Mouse (Mus musculus): ENCODE data around the gene Oca2. TPM values are rescaled to one million over a fixed set of nuclear protein-coding genes. Genes with fewer than 3 reads are reported as not detected.

The Oca2 gene
- polyA plus RNA-seq (2014; fragmentation: Nextera tagmentation; extraction: Ambion mirVana), result 0.37 and 0.39 TPM in 2 replicates

GRCm38 (mm10) chr7:56239543-56239942 is at the start of gene Oca2:
Oca2 (plus strand) TSS chr7:56239760.
- Histone ChIP-seq H3K4me3 (ENCODE audit: low read depth, low read length) (no peak within 1 kb of the TSS), H3K9ac (replicated peaks; ENCODE audit: low read depth, low read length) (no peak within 1 kb of the TSS), H3K4me1 (ENCODE audit: control insufficient read depth, insufficient read depth, low read length) (no peaks in the 10 kb centered on the region), H3K9me3 (ENCODE audit: control insufficient read depth, low read length) (no peaks in the 10 kb centered on the region), H3K4me2 (ENCODE audit: low read depth, low read length) (no peak within 1 kb of the TSS), H3K27ac (ENCODE audit: low read depth, low read length) (no peak within 1 kb of the TSS), H3K27me3 (ENCODE audit: control insufficient read depth, insufficient read depth, low read length) (no peaks in the 10 kb centered on the region), H3K36me3 (ENCODE audit: control insufficient read depth, insufficient read depth, low read length) (no peaks in the 10 kb centered on the region)
- WGBS, result 41% methylated on average over 3 of the region's 3 CpGs
- ATAC-seq (ENCODE audit: low read depth), result no peak

GRCm38 (mm10) chr7:56191041-56191440 is 48.5 kb upstream of the Oca2 start:
- 92% methylated on average over 6 of the region's 6 CpGs for WGBS
- no peak overlapping the region for H3K27ac ChIP-seq (ENCODE audit: low read depth, low read length)
- H3K9me3 ChIP-seq (ENCODE audit: control insufficient read depth, low read length), result no peaks in the 10 kb centered on the region
- no peak overlapping the region for H3K4me3 ChIP-seq (ENCODE audit: low read depth, low read length)
- no peak overlapping the region for H3K9ac ChIP-seq (replicated peaks; ENCODE audit: low read depth, low read length)
- no peaks in the 10 kb centered on the region for H3K4me1 ChIP-seq (ENCODE audit: control insufficient read depth, insufficient read depth, low read length)
- H3K36me3 ChIP-seq (ENCODE audit: control insufficient read depth, insufficient read depth, low read length), result peaks cover 47% of the 10 kb centered on the region
- ATAC-seq (ENCODE audit: low read depth), result no peak
- H3K4me2 ChIP-seq (ENCODE audit: low read depth, low read length), result no peak overlapping the region
- H3K27me3 ChIP-seq (ENCODE audit: control insufficient read depth, insufficient read depth, low read length), result no peaks in the 10 kb centered on the region

GRCm38 (mm10) chr7:56191661-56192060 is 47.9 kb upstream of the Oca2 start:
- Histone ChIP-seq H3K4me1 (ENCODE audit: control insufficient read depth, insufficient read depth, low read length) (no peaks in the 10 kb centered on the region), H3K36me3 (ENCODE audit: control insufficient read depth, insufficient read depth, low read length) (peaks cover 53% of the 10 kb centered on the region), H3K4me3 (ENCODE audit: low read depth, low read length) (no peak overlapping the region), H3K4me2 (ENCODE audit: low read depth, low read length) (no peak overlapping the region), H3K9ac (replicated peaks; ENCODE audit: low read depth, low read length) (no peak overlapping the region), H3K27ac (ENCODE audit: low read depth, low read length) (no peak overlapping the region), H3K27me3 (ENCODE audit: control insufficient read depth, insufficient read depth, low read length) (no peaks in the 10 kb centered on the region), H3K9me3 (ENCODE audit: control insufficient read depth, low read length) (no peaks in the 10 kb centered on the region)
- ATAC-seq (ENCODE audit: low read depth), result no peak
- 72% methylated on average over 4 of the region's 4 CpGs for WGBS

- H3K27me3 ChIP-seq (ENCODE audit: control insufficient read depth, insufficient read depth, low read length), result no peaks in the 10 kb centered on the region
- H3K4me1 ChIP-seq (ENCODE audit: control insufficient read depth, insufficient read depth, low read length), result no peaks in the 10 kb centered on the region
- H3K4me2 ChIP-seq (ENCODE audit: low read depth, low read length), result no peak overlapping the region
- H3K4me3 ChIP-seq (ENCODE audit: low read depth, low read length), result no peak overlapping the region
- WGBS, result 97% methylated on average over 10 of the region's 10 CpGs
- H3K27ac ChIP-seq (ENCODE audit: low read depth, low read length), result no peak overlapping the region
- no peaks in the 10 kb centered on the region for H3K9me3 ChIP-seq (ENCODE audit: control insufficient read depth, low read length)
- ATAC-seq (ENCODE audit: low read depth), result no peak
- H3K9ac ChIP-seq (replicated peaks; ENCODE audit: low read depth, low read length), result no peak overlapping the region
- peaks cover 76% of the 10 kb centered on the region for H3K36me3 ChIP-seq (ENCODE audit: control insufficient read depth, insufficient read depth, low read length)
Observed at GRCm38 (mm10) chr7:56201483-56202218, 37.9 kb upstream of the Oca2 start.

DNA sequence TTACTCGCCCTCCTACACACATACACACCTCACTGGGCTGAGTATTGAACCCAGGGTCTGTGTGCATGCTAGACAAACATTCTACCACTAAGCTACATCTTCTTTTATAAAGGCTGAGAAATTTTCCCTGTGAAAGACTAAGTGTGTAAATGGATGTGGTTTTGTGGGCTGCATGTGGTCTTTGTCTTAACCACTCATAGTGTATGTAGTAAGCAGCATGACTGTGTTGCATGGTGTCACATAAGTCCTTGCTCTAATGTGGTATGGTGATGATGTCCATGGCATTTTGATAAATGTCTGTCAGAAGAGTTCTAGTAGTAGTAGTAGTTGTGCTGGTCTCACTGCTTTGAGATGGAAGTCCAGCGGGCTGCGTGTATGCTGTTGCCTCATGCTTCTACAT is 36.7 kb upstream of the Oca2 start:
- ATAC-seq (ENCODE audit: low read depth), result no peak
- no peaks in the 10 kb centered on the region for H3K9me3 ChIP-seq (ENCODE audit: control insufficient read depth, low read length)
- 94% methylated on average over 3 of the region's 3 CpGs for WGBS

GRCm38 (mm10) chr7:56203286-56203685 is 36.3 kb upstream of the Oca2 start:
- no peak overlapping the region for H3K9ac ChIP-seq (replicated peaks; ENCODE audit: low read depth, low read length)
- no peak overlapping the region for H3K27ac ChIP-seq (ENCODE audit: low read depth, low read length)
- H3K4me2 ChIP-seq (ENCODE audit: low read depth, low read length), result no peak overlapping the region
- H3K36me3 ChIP-seq (ENCODE audit: control insufficient read depth, insufficient read depth, low read length), result peaks cover 69% of the 10 kb centered on the region
- no peak for ATAC-seq (ENCODE audit: low read depth)
- WGBS, result 94% methylated on average over 2 of the region's 2 CpGs
- no peaks in the 10 kb centered on the region for H3K27me3 ChIP-seq (ENCODE audit: control insufficient read depth, insufficient read depth, low read length)
- no peak overlapping the region for H3K4me3 ChIP-seq (ENCODE audit: low read depth, low read length)
- H3K4me1 ChIP-seq (ENCODE audit: control insufficient read depth, insufficient read depth, low read length), result no peaks in the 10 kb centered on the region
- H3K9me3 ChIP-seq (ENCODE audit: control insufficient read depth, low read length), result no peaks in the 10 kb centered on the region

More for the DNA sequence above, 36.7 kb upstream of the Oca2 start:
- H3K27me3 ChIP-seq (ENCODE audit: control insufficient read depth, insufficient read depth, low read length), result no peaks in the 10 kb centered on the region
- no peak overlapping the region for H3K4me3 ChIP-seq (ENCODE audit: low read depth, low read length)
- H3K27ac ChIP-seq (ENCODE audit: low read depth, low read length), result no peak overlapping the region
- no peak overlapping the region for H3K4me2 ChIP-seq (ENCODE audit: low read depth, low read length)
- H3K9ac ChIP-seq (replicated peaks; ENCODE audit: low read depth, low read length), result no peak overlapping the region
- H3K36me3 ChIP-seq (ENCODE audit: control insufficient read depth, insufficient read depth, low read length), result peaks cover 71% of the 10 kb centered on the region
- H3K4me1 ChIP-seq (ENCODE audit: control insufficient read depth, insufficient read depth, low read length), result no peaks in the 10 kb centered on the region

DNA sequence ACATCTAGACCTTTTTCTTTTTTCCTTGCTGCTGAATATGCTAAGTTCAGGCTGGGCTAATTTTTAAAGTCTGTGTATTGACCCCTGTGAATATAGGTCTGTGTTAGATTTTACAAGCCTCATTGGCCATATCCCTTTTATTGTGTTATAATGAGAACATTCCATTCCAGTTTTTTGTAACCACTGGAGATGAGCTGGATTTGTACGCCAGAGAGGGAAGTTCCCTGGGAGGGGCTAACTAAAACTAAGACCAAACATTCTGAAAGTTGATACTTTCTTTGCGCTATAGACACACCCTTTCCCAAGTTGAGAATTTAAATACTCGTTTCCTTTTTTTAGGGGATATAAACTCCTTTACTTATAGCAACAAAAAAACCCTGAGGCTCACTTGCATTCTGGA is 34.7 kb upstream of the Oca2 start:
- WGBS, result 56% methylated on average over 3 of the region's 3 CpGs
- Histone ChIP-seq H3K36me3 (ENCODE audit: control insufficient read depth, insufficient read depth, low read length) (peaks cover 67% of the 10 kb centered on the region), H3K27me3 (ENCODE audit: control insufficient read depth, insufficient read depth, low read length) (no peaks in the 10 kb centered on the region), H3K9ac (replicated peaks; ENCODE audit: low read depth, low read length) (no peak overlapping the region), H3K4me2 (ENCODE audit: low read depth, low read length) (no peak overlapping the region), H3K4me3 (ENCODE audit: low read depth, low read length) (no peak overlapping the region), H3K27ac (ENCODE audit: low read depth, low read length) (no peak overlapping the region), H3K4me1 (ENCODE audit: control insufficient read depth, insufficient read depth, low read length) (no peaks in the 10 kb centered on the region), H3K9me3 (ENCODE audit: control insufficient read depth, low read length) (no peaks in the 10 kb centered on the region)
- ATAC-seq (ENCODE audit: low read depth), result no peak

DNA sequence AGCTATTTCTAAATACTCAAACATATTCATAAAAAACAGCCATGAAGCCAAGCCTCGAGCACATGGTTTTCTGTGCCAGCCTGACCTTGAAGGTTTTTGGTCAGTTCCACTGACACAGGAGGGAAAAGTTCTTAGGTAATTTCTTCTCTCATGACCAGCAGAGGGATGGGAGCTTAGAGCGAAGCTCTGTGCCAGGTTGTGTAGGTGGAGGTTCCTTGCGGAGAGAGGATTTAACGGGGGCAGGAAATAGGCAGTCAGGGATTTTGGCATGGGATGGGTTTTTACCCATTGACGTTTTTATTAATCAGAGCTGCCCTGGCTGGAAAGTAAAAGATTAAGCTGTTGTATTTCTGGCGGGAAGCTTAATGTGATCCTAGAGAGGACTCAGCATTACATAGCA is 18.7 kb upstream of the Oca2 start:
- no peak for ATAC-seq (ENCODE audit: low read depth)
- no peaks in the 10 kb centered on the region for H3K4me1 ChIP-seq (ENCODE audit: control insufficient read depth, insufficient read depth, low read length)
- H3K4me3 ChIP-seq (ENCODE audit: low read depth, low read length), result no peak overlapping the region
- H3K4me2 ChIP-seq (ENCODE audit: low read depth, low read length), result no peak overlapping the region
- H3K27me3 ChIP-seq (ENCODE audit: control insufficient read depth, insufficient read depth, low read length), result no peaks in the 10 kb centered on the region
- no peak overlapping the region for H3K9ac ChIP-seq (replicated peaks; ENCODE audit: low read depth, low read length)
- peaks cover 79% of the 10 kb centered on the region for H3K36me3 ChIP-seq (ENCODE audit: control insufficient read depth, insufficient read depth, low read length)
- H3K27ac ChIP-seq (ENCODE audit: low read depth, low read length), result no peak overlapping the region
- WGBS, result 93% methylated on average over 6 of the region's 6 CpGs
- no peaks in the 10 kb centered on the region for H3K9me3 ChIP-seq (ENCODE audit: control insufficient read depth, low read length)

- peaks cover 4% of the 10 kb centered on the region; the same call in 1 of the 2 replicates for H3K36me3 ChIP-seq (ENCODE audit: control insufficient read depth, insufficient read depth, low read length)
- H3K4me2 ChIP-seq (ENCODE audit: low read depth, low read length), result no peak overlapping the region
- H3K9me3 ChIP-seq (ENCODE audit: control insufficient read depth, low read length), result no peaks in the 10 kb centered on the region
- H3K4me1 ChIP-seq (ENCODE audit: control insufficient read depth, insufficient read depth, low read length), result no peaks in the 10 kb centered on the region
- no peak for ATAC-seq (ENCODE audit: low read depth)
- no peak overlapping the region for H3K9ac ChIP-seq (replicated peaks; ENCODE audit: low read depth, low read length)
- no peak overlapping the region for H3K4me3 ChIP-seq (ENCODE audit: low read depth, low read length)
- WGBS, result 45% methylated on average over 5 of the region's 5 CpGs
- no peak overlapping the region for H3K27ac ChIP-seq (ENCODE audit: low read depth, low read length)
- no peaks in the 10 kb centered on the region for H3K27me3 ChIP-seq (ENCODE audit: control insufficient read depth, insufficient read depth, low read length)
Observed at GRCm38 (mm10) chr7:56235794-56236423, 3.7 kb upstream of the Oca2 start.
